Comparison of ENCODE assay signal across 17 mouse cellular contexts in genomic region chr9:114907509-114907908, GRCm38 (mm10). TPM values are rescaled to one million over a fixed set of nuclear protein-coding genes. Genes with fewer than 3 reads are reported as not detected.
DNase-seq lines count a peak whose midpoint lies in the region; ATAC-seq and TF ChIP-seq lines count a peak whose summit lies in the region.
"Had no signal": no experiment of that assay in that cellular context is flagged by ENCODE, and none has a peak within 500 bp of the region (broad histone marks: within the 10 kb centered on the region; RNA-seq: fewer than 3 reads in every experiment).

No protein-coding gene starts in this region.

- H3K4me3 ChIP-seq in liver, embryonic 14.5 days (ENCODE audit: insufficient read depth in 1 of 2, low read depth in 2 of 2, low read length in 2 of 2), result no peak overlapping the region
- no peak overlapping the region for H3K4me3 ChIP-seq in liver, embryonic 12.5 days
- no peak overlapping the region for H3K4me3 ChIP-seq in thymus, adult 2 months (ENCODE audit: control insufficient read depth, insufficient read depth, low read length)
- H3K4me3 ChIP-seq: embryonic facial prominence, embryonic 12.5 days; forebrain, embryonic 13.5 days; intestine, embryonic 15.5 days had no signal

- no peaks in the 10 kb centered on the region for H3K36me3 ChIP-seq in liver, embryonic 14.5 days (replicated peaks; ENCODE audit: control insufficient read depth, insufficient read depth, low read depth)
- peaks cover 29% of the 10 kb centered on the region for H3K36me3 ChIP-seq in liver, embryonic 12.5 days
- H3K36me3 ChIP-seq in thymus, adult 2 months (ENCODE audit: control insufficient read depth, insufficient read depth, low read length), result peaks cover 7% of the 10 kb centered on the region; the same call in 1 of the 2 replicates

- no peak for TF ChIP-seq EP300 in liver, embryonic 14.5 days (IDR thresholded peaks at IDR 0.05; ENCODE audit: low read depth)

- DNase-seq in adrenal gland, adult (ENCODE audit: inconsistent age in 2 of 2, low spot score in 1 of 2), result peak; percentile 19 to 43
- no peak for DNase-seq in adrenal gland, adult 2 months
- no peak for DNase-seq in liver, embryonic 14.5 days (ENCODE audit: low read depth in 3 of 3, low spot score in 3 of 3)
- DNase-seq in heart, postnatal 4 days, result peak; percentile 23
- DNase-seq in lung, postnatal 10 days, result peak; percentile 44
- DNase-seq in thymus, adult 2 months, result no peak
- DNase-seq in ovary, postnatal 10 days (ENCODE audit: low spot score), result no peak
- DNase-seq: adrenal gland, postnatal 10 days; cerebellum, postnatal 25 days; layer of hippocampus, postnatal 36 days had no signal

- no peak for TF ChIP-seq CTCF in liver, embryonic 14.5 days (IDR thresholded peaks at IDR 0.05; ENCODE audit: low read depth)
- TF ChIP-seq CTCF in thymus, adult 2 months (IDR thresholded peaks at IDR 0.05; ENCODE audit: borderline replicate concordance, control insufficient read depth, extremely low read depth, insufficient read depth, low read length, poor library complexity), result no peak

- H3K9me3 ChIP-seq in liver, embryonic 14.5 days (ENCODE audit: control insufficient read depth, low read length), result no peaks in the 10 kb centered on the region
- H3K9me3 ChIP-seq in liver, embryonic 12.5 days (replicated peaks), result no peaks in the 10 kb centered on the region
- H3K9me3 ChIP-seq: embryonic facial prominence, embryonic 12.5 days; forebrain, embryonic 13.5 days; intestine, embryonic 15.5 days had no signal

- no peak overlapping the region for H3K4me2 ChIP-seq in liver, embryonic 14.5 days (ENCODE audit: low read depth)
- no peak overlapping the region for H3K4me2 ChIP-seq in liver, embryonic 12.5 days
- H3K4me2 ChIP-seq: embryonic facial prominence, embryonic 12.5 days; forebrain, embryonic 13.5 days; intestine, embryonic 15.5 days; midbrain, embryonic 11.5 days had no signal

- 0 out of 4 replicates have a peak, but pooled peaks cover 0 to 2% of the 10 kb centered on the region in 2 experiments for H3K4me1 ChIP-seq in liver, embryonic 14.5 days (replicated peaks; ENCODE audit: control insufficient read depth in 2 of 2, insufficient read depth in 2 of 2, low read length in 1 of 2)
- H3K4me1 ChIP-seq in liver, embryonic 12.5 days, result no peaks in the 10 kb centered on the region
- H3K4me1 ChIP-seq in thymus, adult 2 months (replicated peaks; ENCODE audit: control insufficient read depth, insufficient read depth, low read length), result no peaks in the 10 kb centered on the region
- H3K4me1 ChIP-seq: forebrain, embryonic 13.5 days; intestine, embryonic 15.5 days had no signal

- TF ChIP-seq POLR2A in thymus, adult 2 months (IDR thresholded peaks at IDR 0.05; ENCODE audit: control insufficient read depth, extremely low read depth, insufficient read depth, low read length, poor library complexity), result no peak

- no peak overlapping the region for H3K27ac ChIP-seq in liver, embryonic 14.5 days
- no peak overlapping the region for H3K27ac ChIP-seq in liver, embryonic 12.5 days
- H3K27ac ChIP-seq in thymus, adult 2 months (ENCODE audit: control insufficient read depth, insufficient read depth, low read length), result no peak overlapping the region
- H3K27ac ChIP-seq: embryonic facial prominence, embryonic 12.5 days; forebrain, embryonic 13.5 days; intestine, embryonic 15.5 days; stomach, postnatal 0 days had no signal

- peak; percentile 23; the same call in 1 of the 2 replicates for ATAC-seq in liver, embryonic 14.5 days (ENCODE audit: insufficient read depth)
- no peak for ATAC-seq in liver, embryonic 12.5 days
- ATAC-seq: forebrain, embryonic 13.5 days; intestine, embryonic 15.5 days; Patski had no signal

- H3K9ac ChIP-seq in liver, embryonic 14.5 days (replicated peaks), result no peak overlapping the region
- no peak overlapping the region for H3K9ac ChIP-seq in liver, embryonic 12.5 days
- H3K9ac ChIP-seq: embryonic facial prominence, embryonic 12.5 days; forebrain, embryonic 13.5 days; intestine, embryonic 15.5 days had no signal

- no peaks in the 10 kb centered on the region for H3K27me3 ChIP-seq in liver, embryonic 14.5 days (ENCODE audit: control insufficient read depth, insufficient read depth, low read length)
- no peaks in the 10 kb centered on the region for H3K27me3 ChIP-seq in liver, embryonic 12.5 days (replicated peaks)
- H3K27me3 ChIP-seq in thymus, adult 2 months (ENCODE audit: control insufficient read depth, insufficient read depth, low read length), result no peaks in the 10 kb centered on the region
- H3K27me3 ChIP-seq: embryonic facial prominence, embryonic 12.5 days; forebrain, embryonic 13.5 days; intestine, embryonic 15.5 days; Patski had no signal

- WGBS in liver, embryonic 14.5 days (ENCODE audit: insufficient replicate concordance), result 63% methylated on average over 7 of the region's 7 CpGs
- 66% methylated on average over 7 of the region's 7 CpGs for WGBS in liver, embryonic 12.5 days (ENCODE audit: insufficient replicate concordance)
- WGBS in thymus, adult 2 months, result 89% methylated on average over 7 of the region's 7 CpGs

RNA-seq across cellular contexts. Expression of gene Gpd1l, which starts 26.3 kb away (rescaled TPM):
- total RNA-seq in adrenal gland, adult 2 months (2021), result 10 to 100 TPM; 30.9 to 33.1 TPM
- polyA plus RNA-seq in adrenal gland, adult 2 months (2012; rRNA removed), result 10.8 and 12.4 TPM in 2 replicates
- polyA plus RNA-seq in liver, embryonic 14.5 days (2012; rRNA removed), result 3.9 and 4.6 TPM in 2 replicates
- 3.4 and 3.7 TPM in 2 replicates for polyA plus RNA-seq in liver, embryonic 14.5 days (2014; fragmentation: Nextera tagmentation; extraction: Ambion mirVana)
- 10.5 and 10.9 TPM in 2 replicates for polyA plus RNA-seq in liver, embryonic 12.5 days (2016; fragmentation: Nextera tagmentation; extraction: Ambion mirVana)
- 10 to 100 TPM; 26.3 to 28.0 TPM for total RNA-seq in heart, postnatal 4 days (2021)
- 22.0 TPM in 2 replicates for polyA plus RNA-seq in thymus, adult 2 months (2012; rRNA removed)

Comparison
In these comparisons a context has a peak if more than half of its experiments do, and no peak if none do; other contexts are left out.
1. DNase-seq: peak in adrenal gland, adult (2 of 2), heart, postnatal 4 days (single experiment) and lung, postnatal 10 days (single experiment); none in adrenal gland, adult 2 months (single experiment), liver, embryonic 14.5 days (0 of 3), thymus, adult 2 months (single experiment) and ovary, postnatal 10 days (single experiment).